Mouse (Mus musculus) urinary bladder, postnatal 10 days (tissue): ENCODE measurements around the gene Hist2h2be.
"Not testable (repeated sequence)": the region's sequence is repeated elsewhere in the genome, so short reads cannot be mapped to it uniquely, and the experiment has no call there.

Source experiments
- DNase-seq: peaks from one replicate; pipeline ENCODE4 v3.0.0; 2022; ENCODE audit warnings: low spot score

The Hist2h2be gene

GRCm38 (mm10) chr3:96198601-96199251 is 22.2 kb upstream of the Hist2h2be start:
- not testable (repeated sequence) for DNase-seq

GRCm38 (mm10) chr3:96199731-96200130 is 21.2 kb upstream of the Hist2h2be start:
- no peak for DNase-seq

GRCm38 (mm10) chr3:96207819-96208218 is 13.1 kb upstream of the Hist2h2be start:
- DNase-seq = no peak

GRCm38 (mm10) chr3:96209242-96209641 is 11.7 kb upstream of the Hist2h2be start:
- no peak for DNase-seq

- no peak for DNase-seq
Measured at GRCm38 (mm10) chr3:96219191-96219641, 1.7 kb upstream of the Hist2h2be start.

GRCm38 (mm10) chr3:96219661-96220130 is 1.2 kb upstream of the Hist2h2be start, which contains the start of the genes Bola1 and Hist2h2ab:
Bola1 (minus strand) TSS chr3:96219709.
Hist2h2ab (plus strand) TSS chr3:96219865.
- peak; percentile 17 for DNase-seq

GRCm38 (mm10) chr3:96220131-96220764 is 671 bp upstream of the Hist2h2be start:
- DNase-seq = not testable (repeated sequence)

GRCm38 (mm10) chr3:96221640-96222038 is 720 bp downstream of the Hist2h2be start:
- DNase-seq = no peak

- no peak for DNase-seq
Measured at GRCm38 (mm10) chr3:96222774-96223173, 1.9 kb downstream of the Hist2h2be start.

- DNase-seq = no peak
Measured at GRCm38 (mm10) chr3:96225421-96225820, 4.5 kb downstream of the Hist2h2be start.

GRCm38 (mm10) chr3:96226695-96227648 is 6.1 kb downstream of the Hist2h2be start:
- DNase-seq = no peak

- no peak for DNase-seq
Measured at GRCm38 (mm10) chr3:96228828-96229227, 7.9 kb downstream of the Hist2h2be start.

- DNase-seq = no peak
Measured at GRCm38 (mm10) chr3:96230404-96230803, 9.5 kb downstream of the Hist2h2be start.

- no peak for DNase-seq
Measured at GRCm38 (mm10) chr3:96230910-96231757, 10.2 kb downstream of the Hist2h2be start.

- DNase-seq = no peak
Measured at GRCm38 (mm10) chr3:96231758-96232120, 10.8 kb downstream of the Hist2h2be start.

- DNase-seq = no peak
Measured at GRCm38 (mm10) chr3:96234914-96235313, 14.0 kb downstream of the Hist2h2be start.

- DNase-seq = no peak
Measured at GRCm38 (mm10) chr3:96235836-96236235, 14.9 kb downstream of the Hist2h2be start.

- DNase-seq = no peak
Measured at GRCm38 (mm10) chr3:96236834-96237334, 16.0 kb downstream of the Hist2h2be start.

- DNase-seq = no peak
Measured at GRCm38 (mm10) chr3:96237335-96237903, 16.5 kb downstream of the Hist2h2be start.

GRCm38 (mm10) chr3:96237904-96238511 is 17.1 kb downstream of the Hist2h2be start:
- DNase-seq = no peak
